Mouse (Mus musculus) ovary, adult 2 months (tissue): ENCODE results near the gene Vmn1r172. TPM values are rescaled to one million over a fixed set of nuclear protein-coding genes. Genes with fewer than 3 reads are reported as not detected.

ENCODE experiments used
- polyA plus RNA-seq: library from polyadenylated mRNA; depleted of rRNA; stranded (reverse); fragments of >200 nt; gene quantifications from 2 replicates; pipeline ENCODE4 v1.2.3, GENCODE M21; 2012; rRNA removed

The Vmn1r172 gene
- polyA plus RNA-seq: not detected in 2 replicates

GRCm38 (mm10) chr7:23658016-23658415, at the start of gene Vmn1r172:
Gene Vmn1r172, plus strand, starts transcription at chr7:23658316.

GRCm38 (mm10) chr7:23630422-23630821, 27.7 kb upstream of the Vmn1r172 start, which contains the start of gene Vmn1r171:
Gene Vmn1r171, plus strand, starts transcription at chr7:23630722.

GRCm38 (mm10) chr7:23700403-23700802, 42.3 kb downstream of the Vmn1r172 start, which contains the start of gene Vmn1r173:
Gene Vmn1r173, plus strand, starts transcription at chr7:23700703.

Other genes starting within 250 kb of the Vmn1r172 start
- gene Vmn1r167, start 151.1 kb upstream of the Vmn1r172 start, polyA plus RNA-seq: not detected in 2 replicates
- not detected in 2 replicates for gene Vmn1r168, start 118.6 kb upstream of the Vmn1r172 start, polyA plus RNA-seq
- gene Vmn1r169, start 82.8 kb upstream of the Vmn1r172 start, polyA plus RNA-seq: not detected in 2 replicates
- gene Vmn1r170, start 52.1 kb upstream of the Vmn1r172 start, polyA plus RNA-seq: not detected in 2 replicates
- gene Vmn1r171, start 27.6 kb upstream of the Vmn1r172 start, polyA plus RNA-seq: not detected in 2 replicates
- gene Vmn1r173, start 42.4 kb downstream of the Vmn1r172 start, polyA plus RNA-seq: not detected in 2 replicates
- gene Vmn1r174, start 94.0 kb downstream of the Vmn1r172 start, polyA plus RNA-seq: not detected in 2 replicates
- gene Vmn1r175, start 152.3 kb downstream of the Vmn1r172 start, polyA plus RNA-seq: not detected in 2 replicates
- not detected in 2 replicates for gene Vmn1r176, start 179.1 kb downstream of the Vmn1r172 start, polyA plus RNA-seq
- not detected in 2 replicates for gene Vmn1r177, start 208.1 kb downstream of the Vmn1r172 start, polyA plus RNA-seq
- not detected in 2 replicates for gene Vmn1r178, start 233.7 kb downstream of the Vmn1r172 start, polyA plus RNA-seq